Mouse (Mus musculus) heart, postnatal 14 days (tissue): ENCODE data around the gene Scmh1. TPM values are rescaled to one million over a fixed set of nuclear protein-coding genes. Genes with fewer than 3 reads are reported as not detected.
"Not testable (repeated sequence)": the region's sequence is repeated elsewhere in the genome, so short reads cannot be mapped to it uniquely, and the experiment has no call there.

ENCODE experiments used
- DNase-seq, 2 experiments: peaks; one replicate each; pipeline ENCODE4 v3.0.0; 2021 to 2022
- intact Hi-C: fragments of 180-260 bp; cut with DNase I; formaldehyde crosslinking; loops from one replicate; pipeline ENCODE4 v1.15.1; 2025
- total RNA-seq, 2 experiments: library from RNA; stranded (reverse); gene quantifications; 2 replicates each; pipeline ENCODE4 v1.2.3; 2021

Scmh1 gene
- total RNA-seq, 2 experiments from 2014 or later: 54.0 to 61.7 TPM

GRCm38 (mm10) chr4:120402105-120402504 is 3.0 kb upstream of the Scmh1 start:
- intact Hi-C loops, DNase-seq: not testable (repeated sequence)

GRCm38 (mm10) chr4:120404247-120404646 is 834 bp upstream of the Scmh1 start:
- intact Hi-C loops: no loop called here
- DNase-seq: no peak

- DNase-seq: no peak
- intact Hi-C loops: loop anchor here (5.0 kb wide), 1 partner anchor 38 kb away; no protein-coding TSS in a partner anchor
Observed at GRCm38 (mm10) chr4:120404778-120405143, 320 bp upstream of the Scmh1 start.

- intact Hi-C loops: loop anchor here (5.0 kb wide), 1 partner anchor 36 kb away; no protein-coding TSS in a partner anchor
- DNase-seq: no peak
Observed at GRCm38 (mm10) chr4:120405806-120406638, 941 bp downstream of the Scmh1 start.

GRCm38 (mm10) chr4:120406639-120407273 is 1.7 kb downstream of the Scmh1 start:
- DNase-seq: no peak
- intact Hi-C loops: loop anchor here (5.0 kb wide), 1 partner anchor 36 kb away; no protein-coding TSS in a partner anchor

- DNase-seq: no peak
- intact Hi-C loops: no loop called here
Observed at GRCm38 (mm10) chr4:120418053-120418452, 13.0 kb downstream of the Scmh1 start.

- no peak for DNase-seq
- intact Hi-C loops: no loop called here
Observed at GRCm38 (mm10) chr4:120420193-120420592, 15.1 kb downstream of the Scmh1 start.

- DNase-seq: peak; percentile 19 to 55
- intact Hi-C loops: no loop called here
Observed at GRCm38 (mm10) chr4:120420685-120421084, 15.6 kb downstream of the Scmh1 start.

- intact Hi-C loops: no loop called here
- DNase-seq: no peak
Observed at GRCm38 (mm10) chr4:120430601-120431000, 25.5 kb downstream of the Scmh1 start.

GRCm38 (mm10) chr4:120432599-120433373 is 27.7 kb downstream of the Scmh1 start:
- no peak for DNase-seq
- intact Hi-C loops: no loop called here

- intact Hi-C loops: no loop called here
Observed at GRCm38 (mm10) chr4:120461741-120462140, 56.7 kb downstream of the Scmh1 start.

GRCm38 (mm10) chr4:120472946-120473345 is 67.9 kb downstream of the Scmh1 start:
- intact Hi-C loops: no loop called here

More at GRCm38 (mm10) chr4:120461741-120462140, 56.7 kb downstream of the Scmh1 start:
- no peak for DNase-seq

GRCm38 (mm10) chr4:120487707-120488106 is 82.6 kb downstream of the Scmh1 start:
- no peak for DNase-seq
- intact Hi-C loops: no loop called here

More at GRCm38 (mm10) chr4:120472946-120473345, 67.9 kb downstream of the Scmh1 start:
- no peak for DNase-seq

GRCm38 (mm10) chr4:120506955-120507354 is 101.9 kb downstream of the Scmh1 start:
- DNase-seq: no peak
- intact Hi-C loops: no loop called here

GRCm38 (mm10) chr4:120511203-120511602 is 106.1 kb downstream of the Scmh1 start:
- intact Hi-C loops: no loop called here
- DNase-seq: no peak

- DNase-seq: no peak
- intact Hi-C loops: no loop called here
Observed at GRCm38 (mm10) chr4:120514366-120514765, 109.3 kb downstream of the Scmh1 start.

GRCm38 (mm10) chr4:120516491-120516890 is 111.4 kb downstream of the Scmh1 start:
- intact Hi-C loops: loop anchor here (5.0 kb wide), 1 partner anchor 129 kb away; no protein-coding TSS in a partner anchor
- DNase-seq: no peak

- intact Hi-C loops: loop anchor here (5.0 kb wide), 1 partner anchor 130 kb away; no protein-coding TSS in a partner anchor
- DNase-seq: no peak
Observed at GRCm38 (mm10) chr4:120516907-120517306, 111.8 kb downstream of the Scmh1 start.

- intact Hi-C loops: loop anchor here (5.0 kb wide), 1 partner anchor 130 kb away; no protein-coding TSS in a partner anchor
Observed at GRCm38 (mm10) chr4:120517335-120517734, 112.3 kb downstream of the Scmh1 start.

GRCm38 (mm10) chr4:120521761-120522160 is 116.7 kb downstream of the Scmh1 start:
- intact Hi-C loops: no loop called here
- DNase-seq: no peak

More at GRCm38 (mm10) chr4:120517335-120517734, 112.3 kb downstream of the Scmh1 start:
- DNase-seq: no peak
